Mouse (Mus musculus): ENCODE results near the gene Nek10. TPM values are rescaled to one million over a fixed set of nuclear protein-coding genes. Genes with fewer than 3 reads are reported as not detected.

The Nek10 gene
- total and polyA plus RNA-seq, 3 experiments, result 0.05 TPM; not detected in 2

DNA sequence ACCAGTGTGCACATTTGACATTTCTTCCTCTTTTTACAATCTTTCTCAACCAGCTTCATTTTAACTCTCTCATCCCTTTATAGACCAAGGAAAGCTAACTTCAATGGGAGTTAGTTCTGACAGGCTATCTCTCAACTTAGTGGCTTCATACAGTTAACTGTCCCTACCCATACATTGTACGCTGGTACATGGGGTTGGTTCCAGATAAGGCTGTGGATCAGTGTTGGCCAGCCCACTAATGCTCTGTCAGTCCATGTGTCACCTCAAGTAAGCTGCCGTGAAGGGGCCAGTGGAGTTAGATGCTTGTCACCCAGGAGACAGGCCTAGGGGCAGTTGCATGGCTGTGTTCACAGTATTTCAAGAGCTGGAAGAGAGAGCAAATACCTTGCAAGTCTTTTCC lies 124.3 kb downstream of the Nek10 start:
- no peak for TF ChIP-seq POLR2AphosphoS5 (IDR thresholded peaks at IDR 0.05; ENCODE audit: insufficient replicate concordance, low read depth, low read length)
- no peak for TF ChIP-seq CTCF (IDR thresholded peaks at IDR 0.05; ENCODE audit: low read depth, low read length)
- TF ChIP-seq TAL1 (conservative IDR thresholded peaks at IDR 0.05; ENCODE audit: low read depth, low read length), result no peak
- TF ChIP-seq GATA1 (IDR thresholded peaks at IDR 0.05; ENCODE audit: borderline replicate concordance, low read length), result no peak
- TF ChIP-seq GATA2 (IDR thresholded peaks at IDR 0.05; ENCODE audit: borderline replicate concordance, low read depth, low read length), result no peak
- Histone ChIP-seq H3K27me3 (ENCODE audit: insufficient read depth, low read length) (no peaks in the 10 kb centered on the region; the same call in 1 of the 2 replicates), H3K4me1 (ENCODE audit: insufficient read depth, low read depth, low read length) (no peaks in the 10 kb centered on the region), H3K36me3 (replicated peaks) (no peaks in the 10 kb centered on the region), H3K9me3 (replicated peaks) (no peaks in the 10 kb centered on the region), H3K4me3 (ENCODE audit: low read depth, low read length) (no peak overlapping the region)
- DNase-seq (ENCODE audit: low spot score) (no peak), ATAC-seq (ENCODE audit: extremely low read depth, insufficient number of reproducible peaks, low FRiP score, poor library complexity, severe bottlenecking) (no peak)

GRCm38 (mm10) chr14:14934977-14935376 lies 131.8 kb downstream of the Nek10 start:
- no peak for TF ChIP-seq POLR2AphosphoS5 (IDR thresholded peaks at IDR 0.05; ENCODE audit: insufficient replicate concordance, low read depth, low read length)
- DNase-seq (ENCODE audit: low spot score) (no peak), ATAC-seq (ENCODE audit: extremely low read depth, insufficient number of reproducible peaks, low FRiP score, poor library complexity, severe bottlenecking) (no peak)
- no peaks in the 10 kb centered on the region for H3K36me3 ChIP-seq (replicated peaks)
- H3K4me1 ChIP-seq (ENCODE audit: insufficient read depth, low read depth, low read length), result no peaks in the 10 kb centered on the region
- no peaks in the 10 kb centered on the region for H3K9me3 ChIP-seq (replicated peaks)
- H3K27me3 ChIP-seq (ENCODE audit: insufficient read depth, low read length), result no peaks in the 10 kb centered on the region; the same call in 1 of the 2 replicates
- no peak overlapping the region for H3K4me3 ChIP-seq (ENCODE audit: low read depth, low read length)

DNA sequence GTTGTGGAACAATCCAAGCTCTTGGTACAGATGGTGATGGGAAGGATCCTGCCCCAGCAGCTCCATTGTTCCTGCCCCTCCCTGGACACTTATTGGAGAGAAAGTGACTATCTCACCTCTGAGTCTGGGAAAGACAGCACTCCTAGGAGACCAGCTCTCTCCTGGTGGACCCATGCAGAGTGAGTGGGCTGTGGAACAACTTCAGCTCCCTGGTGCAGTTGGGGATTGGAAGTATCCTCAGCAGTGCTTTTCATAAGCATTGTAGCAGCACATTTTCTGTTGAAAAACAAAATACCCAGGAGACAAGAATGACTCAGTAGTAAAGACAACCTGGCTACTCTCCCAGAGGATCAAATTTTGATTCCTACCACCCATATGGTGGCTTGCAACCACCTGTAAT lies 142.7 kb downstream of the Nek10 start:
- TF ChIP-seq CTCF (IDR thresholded peaks at IDR 0.05; ENCODE audit: low read depth, low read length), result no peak
- no peak for TF ChIP-seq GATA1 (IDR thresholded peaks at IDR 0.05; ENCODE audit: borderline replicate concordance, low read length)
- no peak for TF ChIP-seq POLR2AphosphoS5 (IDR thresholded peaks at IDR 0.05; ENCODE audit: insufficient replicate concordance, low read depth, low read length)
- no peak for ATAC-seq (ENCODE audit: extremely low read depth, insufficient number of reproducible peaks, low FRiP score, poor library complexity, severe bottlenecking)
- Histone ChIP-seq H3K36me3 (replicated peaks) (no peaks in the 10 kb centered on the region), H3K4me1 (ENCODE audit: insufficient read depth, low read depth, low read length) (no peaks in the 10 kb centered on the region), H3K9me3 (replicated peaks) (no peaks in the 10 kb centered on the region), H3K4me3 (ENCODE audit: low read depth, low read length) (no peak overlapping the region), H3K27me3 (ENCODE audit: insufficient read depth, low read length) (no peaks in the 10 kb centered on the region)
- DNase-seq (ENCODE audit: low spot score), result no peak

- Histone ChIP-seq H3K36me3 (replicated peaks) (no peaks in the 10 kb centered on the region), H3K27me3 (ENCODE audit: insufficient read depth, low read length) (no peaks in the 10 kb centered on the region), H3K4me3 (ENCODE audit: low read depth, low read length) (no peak overlapping the region), H3K9me3 (replicated peaks) (no peaks in the 10 kb centered on the region), H3K4me1 (ENCODE audit: insufficient read depth, low read depth, low read length) (no peaks in the 10 kb centered on the region)
- TF ChIP-seq GATA1 (IDR thresholded peaks at IDR 0.05; ENCODE audit: borderline replicate concordance, low read length) (no peak), CTCF (IDR thresholded peaks at IDR 0.05; ENCODE audit: low read depth, low read length) (no peak), TAL1 (conservative IDR thresholded peaks at IDR 0.05; ENCODE audit: low read depth, low read length) (no peak)
- DNase-seq (ENCODE audit: low spot score) (no peak), ATAC-seq (ENCODE audit: extremely low read depth, insufficient number of reproducible peaks, low FRiP score, poor library complexity, severe bottlenecking) (no peak)
These were observed 145.8 kb downstream of the Nek10 start for GRCm38 (mm10) chr14:14949023-14949422.

DNA sequence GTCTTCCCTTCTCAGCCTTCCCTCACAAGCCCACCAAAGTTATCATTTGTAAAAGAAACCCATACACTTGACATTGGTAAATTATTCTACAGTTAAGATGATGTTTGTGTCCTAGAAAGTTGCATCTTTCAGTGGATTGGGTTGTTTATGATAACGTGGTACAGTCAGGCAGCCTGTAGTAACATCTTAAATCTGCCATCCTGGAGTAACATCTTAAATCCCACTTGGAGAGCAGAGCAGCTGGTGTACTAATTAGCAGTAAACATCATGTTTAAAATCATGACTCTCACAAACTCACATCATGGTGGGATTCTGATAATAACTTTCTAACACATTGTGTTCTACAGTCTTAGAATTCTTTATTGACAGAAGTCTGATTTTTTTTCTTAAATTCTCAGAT lies 148.6 kb downstream of the Nek10 start:
- TF ChIP-seq GATA2 (IDR thresholded peaks at IDR 0.05; ENCODE audit: borderline replicate concordance, low read depth, low read length) (no peak), CTCF (IDR thresholded peaks at IDR 0.05; ENCODE audit: low read depth, low read length) (no peak), TAL1 (conservative IDR thresholded peaks at IDR 0.05; ENCODE audit: low read depth, low read length) (no peak), GATA1 (IDR thresholded peaks at IDR 0.05; ENCODE audit: borderline replicate concordance, low read length) (no peak), POLR2AphosphoS5 (IDR thresholded peaks at IDR 0.05; ENCODE audit: insufficient replicate concordance, low read depth, low read length) (no peak)
- Histone ChIP-seq H3K4me3 (ENCODE audit: low read depth, low read length) (no peak overlapping the region), H3K9me3 (replicated peaks) (no peaks in the 10 kb centered on the region), H3K4me1 (ENCODE audit: insufficient read depth, low read depth, low read length) (no peaks in the 10 kb centered on the region), H3K27me3 (ENCODE audit: insufficient read depth, low read length) (no peaks in the 10 kb centered on the region), H3K36me3 (replicated peaks) (no peaks in the 10 kb centered on the region)
- ATAC-seq (ENCODE audit: extremely low read depth, insufficient number of reproducible peaks, low FRiP score, poor library complexity, severe bottlenecking) (no peak), DNase-seq (ENCODE audit: low spot score) (no peak)

- H3K4me1 ChIP-seq (ENCODE audit: insufficient read depth, low read depth, low read length), result no peaks in the 10 kb centered on the region
- ATAC-seq (ENCODE audit: extremely low read depth, insufficient number of reproducible peaks, low FRiP score, poor library complexity, severe bottlenecking) (no peak), DNase-seq (ENCODE audit: low spot score) (no peak)
- H3K4me3 ChIP-seq (ENCODE audit: low read depth, low read length), result no peak overlapping the region
- TF ChIP-seq POLR2AphosphoS5 (IDR thresholded peaks at IDR 0.05; ENCODE audit: insufficient replicate concordance, low read depth, low read length) (no peak), CTCF (IDR thresholded peaks at IDR 0.05; ENCODE audit: low read depth, low read length) (no peak), TAL1 (conservative IDR thresholded peaks at IDR 0.05; ENCODE audit: low read depth, low read length) (no peak), GATA1 (IDR thresholded peaks at IDR 0.05; ENCODE audit: borderline replicate concordance, low read length) (no peak), GATA2 (IDR thresholded peaks at IDR 0.05; ENCODE audit: borderline replicate concordance, low read depth, low read length) (no peak)
- H3K27me3 ChIP-seq (ENCODE audit: insufficient read depth, low read length), result no peaks in the 10 kb centered on the region
- H3K9me3 ChIP-seq (replicated peaks), result no peaks in the 10 kb centered on the region
- no peaks in the 10 kb centered on the region for H3K36me3 ChIP-seq (replicated peaks)
These were observed 156.7 kb downstream of the Nek10 start for GRCm38 (mm10) chr14:14959780-14960440.
